Mouse (Mus musculus) inflammation-experienced regulatory T-cells, adult 6 months (primary cell): ENCODE results near the gene Gpkow. TPM values are rescaled to one million over a fixed set of nuclear protein-coding genes. Genes with fewer than 3 reads are reported as not detected.
"Not testable (repeated sequence)": the region's sequence is repeated elsewhere in the genome, so short reads cannot be mapped to it uniquely, and the experiment has no call there.

Source experiments
- ATAC-seq: one replicate; pipeline ENCODE4 v1.8.0; 2017
- polyA plus RNA-seq, 3 experiments: library from polyadenylated mRNA; unstranded; fragments of 100-300 nt; shearing (Covaris generic); gene quantifications; one replicate each; pipeline ENCODE4 v1.2.1; 2017

Gene Gpkow
- polyA plus RNA-seq, 3 experiments from 2014 or later = 48.0 to 54.7 (median 52.7) TPM

- no peak for ATAC-seq
These were observed 53.6 kb downstream of the Gpkow start, which contains the start of gene Ccdc120 for GRCm38 (mm10) chrX:7750432-7751116. Ccdc120 (minus strand) TSS chrX:7750905.

- ATAC-seq = not testable (repeated sequence)
These were observed 56.7 kb downstream of the Gpkow start for GRCm38 (mm10) chrX:7753627-7754026.

Other genes starting within 250 kb of the Gpkow start
- 10 to 100 TPM; 17.9 to 43.3 (median 29.6) TPM for gene Foxp3, start 123.5 kb upstream of the Gpkow start, polyA plus RNA-seq
- 1 to 10 TPM; 3.8 to 6.3 (median 5.2) TPM for gene Ppp1r3f, start 122.8 kb upstream of the Gpkow start, polyA plus RNA-seq
- 10 to 100 TPM in 1 of 3 experiments, 1 to 10 TPM in 2; 6.3 to 12.1 (median 8.4) TPM for gene Ccdc22, start 91.6 kb upstream of the Gpkow start, polyA plus RNA-seq
- not detected for gene Cacna1f, start 90.0 kb upstream of the Gpkow start, polyA plus RNA-seq
- gene Syp, start 58.7 kb upstream of the Gpkow start, polyA plus RNA-seq = 1 to 10 TPM; 1.8 to 7.0 (median 7.0) TPM
- gene Prickle3, start 39.9 kb upstream of the Gpkow start, polyA plus RNA-seq = 1 to 10 TPM; 4.6 to 8.3 (median 7.4) TPM
- 100 to 1,000 TPM; 140 to 192 (median 157) TPM for gene Plp2, start 25.7 kb upstream of the Gpkow start, polyA plus RNA-seq
- gene Magix, start 15.9 kb upstream of the Gpkow start, polyA plus RNA-seq = not detected
- gene Wdr45, start 17.2 kb downstream of the Gpkow start, polyA plus RNA-seq = 10 to 100 TPM; 39.0 to 53.6 (median 47.3) TPM
- not detected for gene Gm45208, start 25.1 kb downstream of the Gpkow start, polyA plus RNA-seq
- gene Praf2, start 31.3 kb downstream of the Gpkow start, polyA plus RNA-seq = 10 to 100 TPM; 33.2 to 42.0 (median 41.3) TPM
- gene Ccdc120, start 53.8 kb downstream of the Gpkow start, polyA plus RNA-seq = under 1 TPM in 1 of 3 experiments, not detected in 2; 0.59 TPM
- 10 to 100 TPM; 12.6 to 15.0 (median 12.9) TPM for gene Tfe3, start 65.4 kb downstream of the Gpkow start, polyA plus RNA-seq
- 10 to 100 TPM; 46.3 to 91.0 (median 68.7) TPM for gene Gripap1, start 92.6 kb downstream of the Gpkow start, polyA plus RNA-seq
- gene Kcnd1, start 125.2 kb downstream of the Gpkow start, polyA plus RNA-seq = 1 to 10 TPM in 1 of 3 experiments, under 1 TPM in 2; 0.43 to 1.1 (median 0.50) TPM
- gene Otud5, start 144.2 kb downstream of the Gpkow start, polyA plus RNA-seq = 10 to 100 TPM; 18.2 to 34.2 (median 24.7) TPM
- 10 to 100 TPM; 29.8 to 42.0 (median 39.9) TPM for gene Pim2, start 181.1 kb downstream of the Gpkow start, polyA plus RNA-seq
- gene Slc35a2, start 186.9 kb downstream of the Gpkow start, polyA plus RNA-seq = 10 to 100 TPM; 18.6 to 23.6 (median 18.7) TPM
- 100 to 1,000 TPM in 1 of 3 experiments, 10 to 100 TPM in 2; 91.7 to 116 (median 99.0) TPM for gene Pqbp1, start 202.1 kb downstream of the Gpkow start, polyA plus RNA-seq
- gene Timm17b, start 202.2 kb downstream of the Gpkow start, polyA plus RNA-seq = 100 to 1,000 TPM; 116 to 127 (median 123) TPM
- gene Gm10491, start 210.7 kb downstream of the Gpkow start, polyA plus RNA-seq = not detected
- gene Gm10490, start 212.4 kb downstream of the Gpkow start, polyA plus RNA-seq = not detected
- not detected for gene Pcsk1n, start 222.7 kb downstream of the Gpkow start, polyA plus RNA-seq
- not detected for gene Eras, start 231.5 kb downstream of the Gpkow start, polyA plus RNA-seq